In the genomic region with DNA sequence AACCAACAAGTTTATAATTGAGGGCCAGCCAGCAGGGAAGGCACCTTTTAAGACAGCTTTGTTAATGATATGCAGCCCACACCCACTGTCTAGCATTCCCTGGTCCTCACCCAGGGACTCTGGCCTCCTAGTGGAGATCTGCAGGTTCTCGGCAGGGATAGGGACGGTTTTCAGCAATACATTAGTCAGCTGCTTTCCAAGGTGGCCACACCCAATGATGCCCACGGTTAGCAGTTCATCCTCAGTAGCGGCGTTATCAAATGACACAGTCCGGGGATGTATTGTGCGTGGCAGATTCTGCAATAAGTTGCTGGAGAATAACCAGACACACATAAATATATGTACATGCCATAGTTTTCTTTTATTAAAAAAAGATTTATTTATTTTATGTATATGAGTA, we compare ENCODE assay signal across 24 mouse cellular contexts. TPM values are rescaled to one million over a fixed set of nuclear protein-coding genes. Genes with fewer than 3 reads are reported as not detected.
DNase-seq lines count a peak whose midpoint lies in the region; ATAC-seq and TF ChIP-seq lines count a peak whose summit lies in the region.
"Had no signal": no experiment of that assay in that cellular context is flagged by ENCODE, and none has a peak within 500 bp of the region (broad histone marks: within the 10 kb centered on the region; RNA-seq: fewer than 3 reads in every experiment).

No protein-coding gene starts in this region.

- no peaks in the 10 kb centered on the region for H3K27me3 ChIP-seq in E14TG2a.4 (ENCODE audit: insufficient read depth, low read length)
- no peaks in the 10 kb centered on the region for H3K27me3 ChIP-seq in forebrain, embryonic 15.5 days
- H3K27me3 ChIP-seq: lung, embryonic 15.5 days; neural tube, embryonic 15.5 days had no signal

- 84% methylated on average over 7 of the region's 7 CpGs for WGBS in forebrain, embryonic 15.5 days

- H3K9me3 ChIP-seq in E14TG2a.4 (ENCODE audit: low read length) = no peaks in the 10 kb centered on the region
- no peaks in the 10 kb centered on the region for H3K9me3 ChIP-seq in forebrain, embryonic 15.5 days
- H3K9me3 ChIP-seq: hindbrain, embryonic 10.5 days; limb, embryonic 10.5 days; lung, embryonic 15.5 days; midbrain, embryonic 10.5 days; neural tube, embryonic 15.5 days had no signal

- peak; percentile 65 for ATAC-seq in megakaryocyte progenitor cell, adult 5-6 weeks (replicated peaks; ENCODE audit: poor library complexity)
- ATAC-seq in forebrain, embryonic 15.5 days (replicated peaks) = no peak
- ATAC-seq: forebrain, embryonic 16.5 days had no signal

- no peak overlapping the region for H3K27ac ChIP-seq in forebrain, embryonic 15.5 days (replicated peaks)
- H3K27ac ChIP-seq: hindbrain, embryonic 10.5 days; kidney, postnatal 0 days; limb, embryonic 10.5 days; lung, embryonic 15.5 days; midbrain, embryonic 10.5 days; neural tube, embryonic 15.5 days had no signal

- H3K4me3 ChIP-seq in E14TG2a.4 (replicated peaks; ENCODE audit: low read length) = no peak overlapping the region
- no peak overlapping the region for H3K4me3 ChIP-seq in forebrain, embryonic 15.5 days
- H3K4me3 ChIP-seq: hindbrain, embryonic 10.5 days; limb, embryonic 10.5 days; lung, embryonic 15.5 days; midbrain, embryonic 10.5 days; neural tube, embryonic 15.5 days had no signal

- no peak overlapping the region for H3K9ac ChIP-seq in forebrain, embryonic 15.5 days (replicated peaks)
- H3K9ac ChIP-seq: lung, embryonic 15.5 days; neural tube, embryonic 15.5 days had no signal

- no peak overlapping the region for H3K4me2 ChIP-seq in forebrain, embryonic 15.5 days (replicated peaks)
- H3K4me2 ChIP-seq: heart, embryonic 11.5 days; lung, embryonic 15.5 days; neural tube, embryonic 15.5 days had no signal

- peaks cover 29% of the 10 kb centered on the region for H3K4me1 ChIP-seq in E14TG2a.4 (replicated peaks; ENCODE audit: low read depth, low read length)
- no peaks in the 10 kb centered on the region for H3K4me1 ChIP-seq in forebrain, embryonic 15.5 days
- H3K4me1 ChIP-seq: hindbrain, embryonic 10.5 days; lung, embryonic 15.5 days; midbrain, embryonic 10.5 days; neural tube, embryonic 15.5 days had no signal

- DNase-seq in 3T3-L1 (ENCODE audit: low read depth, low spot score) (peak; percentile 34), WW6 (ENCODE audit: low read depth, low spot score) (peak; percentile 62)
- DNase-seq in thymus, adult 18-20 months = no peak
- DNase-seq in cerebellum, postnatal 4 days (ENCODE audit: low spot score in 2 of 2) = no peak
- DNase-seq: cerebellum, adult 18-20 months; cerebellum, postnatal 25 days; embryo, embryonic 11 days; gastrocnemius, postnatal 10 days; kidney, adult 18-20 months; lung, postnatal 36 days had no signal

- peak; percentile 17; the same call in 1 of the 2 replicates for TF ChIP-seq CTCF in E14TG2a.4 (conservative IDR thresholded peaks at IDR 0.05; ENCODE audit: low read length)

- H3K36me3 ChIP-seq in E14TG2a.4 (ENCODE audit: insufficient read depth, low read length) = peaks cover 13% of the 10 kb centered on the region
- H3K36me3 ChIP-seq in forebrain, embryonic 15.5 days = no peaks in the 10 kb centered on the region
- H3K36me3 ChIP-seq: hindbrain, embryonic 10.5 days; limb, embryonic 10.5 days; lung, embryonic 15.5 days; midbrain, embryonic 10.5 days; neural tube, embryonic 15.5 days had no signal

RNA-seq across cellular contexts. Expression of gene Noxred1, which starts 11.7 kb away (rescaled TPM):
- 0.30 TPM in 1 of 2 replicates, not detected in the other for total RNA-seq in megakaryocyte progenitor cell, adult 5-6 weeks (2015)
- total RNA-seq in megakaryocyte progenitor cell, adult 5-6 weeks (2017) = 0.24 and 0.50 TPM in 2 replicates
- 0.92 and 1.2 TPM in 2 replicates for polyA plus RNA-seq in forebrain, embryonic 15.5 days (2015; fragmentation: Nextera tagmentation; extraction: Ambion mirVana)
- total RNA-seq: granulocyte monocyte progenitor cell, adult 5-6 weeks; liver, adult 2 months had no signal
- polyA plus RNA-seq: kidney, postnatal 0 days had no signal

RNA-seq across cellular contexts. Expression of gene Tmed8, which starts 26.5 kb away (rescaled TPM):
- total RNA-seq in megakaryocyte progenitor cell, adult 5-6 weeks (2015) = 5.9 and 7.0 TPM in 2 replicates
- total RNA-seq in megakaryocyte progenitor cell, adult 5-6 weeks (2017) = 6.5 and 7.5 TPM in 2 replicates
- 3.6 TPM in 2 replicates for polyA plus RNA-seq in forebrain, embryonic 15.5 days (2015; fragmentation: Nextera tagmentation; extraction: Ambion mirVana)

RNA-seq across cellular contexts. Expression of gene Samd15, which starts 27.3 kb away (rescaled TPM):
- total RNA-seq in megakaryocyte progenitor cell, adult 5-6 weeks (2015) = 0.61 and 1.2 TPM in 2 replicates
- total RNA-seq in megakaryocyte progenitor cell, adult 5-6 weeks (2017) = 0.47 and 0.75 TPM in 2 replicates
- polyA plus RNA-seq in forebrain, embryonic 15.5 days (2015; fragmentation: Nextera tagmentation; extraction: Ambion mirVana) = 1.6 and 2.1 TPM in 2 replicates
- total RNA-seq: liver, adult 2 months had no signal
- polyA plus RNA-seq: liver, adult 2 months; small intestine, adult 2 months had no signal

RNA-seq across cellular contexts. Expression of gene Vipas39, which starts 39.3 kb away (rescaled TPM):
- 40.1 and 42.7 TPM in 2 replicates for total RNA-seq in megakaryocyte progenitor cell, adult 5-6 weeks (2015)
- total RNA-seq in megakaryocyte progenitor cell, adult 5-6 weeks (2017) = 24.7 and 29.4 TPM in 2 replicates
- polyA plus RNA-seq in forebrain, embryonic 15.5 days (2015; fragmentation: Nextera tagmentation; extraction: Ambion mirVana) = 72.3 and 77.1 TPM in 2 replicates

RNA-seq across cellular contexts. Expression of gene Ahsa1, which starts 39.5 kb away (rescaled TPM):
- total RNA-seq in megakaryocyte progenitor cell, adult 5-6 weeks (2015) = 97.9 and 114 TPM in 2 replicates
- 313 and 335 TPM in 2 replicates for total RNA-seq in megakaryocyte progenitor cell, adult 5-6 weeks (2017)
- 216 and 226 TPM in 2 replicates for polyA plus RNA-seq in forebrain, embryonic 15.5 days (2015; fragmentation: Nextera tagmentation; extraction: Ambion mirVana)

Comparison
In these comparisons a context has a peak if more than half of its experiments do, and no peak if none do; other contexts are left out.
1. DNase-seq: peak in 3T3-L1 (single experiment) and WW6 (single experiment); none in thymus, adult 18-20 months (0 of 2) and cerebellum, postnatal 4 days (0 of 2).